Mouse (Mus musculus) MEL (cell line): ENCODE measurements around the gene Myo3a.

Experiments
- CHD2 ChIP-seq: IDR thresholded peaks from 2 replicates; pipeline ENCODE4 v1.6.1; 2011; ENCODE audit warnings: low read length, improper control_type of control experiment
- CTCF ChIP-seq, 3 experiments: IDR thresholded peaks in 2 of 3; conservative IDR thresholded peaks in 1 of 3; 2 replicates each; pipeline ENCODE4 v1.5.1; 2011 to 2012; ENCODE audit warnings: low read length in 3 of 3, low read depth in 2 of 3, mild to moderate bottlenecking in 2 of 3, improper control_type of control experiment in 1 of 3, inconsistent platforms in 1 of 3, mixed read lengths in 1 of 3, moderate library complexity in 1 of 3; ENCODE audit not compliant: control insufficient read depth in 1 of 3, insufficient read depth in 1 of 3, poor library complexity in 1 of 3, severe bottlenecking in 1 of 3
- ELF1 ChIP-seq: IDR thresholded peaks from 2 replicates; pipeline ENCODE4 v1.6.1; 2014; ENCODE audit warnings: low read depth, mild to moderate bottlenecking, inconsistent platforms, low read length, improper control_type of control experiment, moderate library complexity
- HCFC1 ChIP-seq: IDR thresholded peaks from 2 replicates; pipeline ENCODE4 v1.6.1; 2012; ENCODE audit warnings: low read depth, mild to moderate bottlenecking, inconsistent platforms, low read length, improper control_type of control experiment, moderate library complexity
- KAT2A ChIP-seq: conservative IDR thresholded peaks from 2 replicates; pipeline ENCODE4 v1.6.1; 2012; ENCODE audit warnings: low read depth, low read length, improper control_type of control experiment, inconsistent platforms
- POLR2AphosphoS5 ChIP-seq: IDR thresholded peaks from 2 replicates; pipeline ENCODE4 v1.6.1; 2012; ENCODE audit warnings: low read depth, borderline replicate concordance, mild to moderate bottlenecking, inconsistent platforms, low read length, moderate library complexity, mixed read lengths
- RCOR1 ChIP-seq: IDR thresholded peaks from 2 replicates; pipeline ENCODE4 v1.6.1; 2012; ENCODE audit warnings: low read depth, mild to moderate bottlenecking, inconsistent platforms, low read length, improper control_type of control experiment
- UBTF ChIP-seq: IDR thresholded peaks from 2 replicates; pipeline ENCODE4 v1.6.1; 2012; ENCODE audit warnings: low read depth, mild to moderate bottlenecking, inconsistent platforms, low read length, improper control_type of control experiment, moderate library complexity, borderline replicate concordance; ENCODE audit not compliant: insufficient read depth

DNA sequence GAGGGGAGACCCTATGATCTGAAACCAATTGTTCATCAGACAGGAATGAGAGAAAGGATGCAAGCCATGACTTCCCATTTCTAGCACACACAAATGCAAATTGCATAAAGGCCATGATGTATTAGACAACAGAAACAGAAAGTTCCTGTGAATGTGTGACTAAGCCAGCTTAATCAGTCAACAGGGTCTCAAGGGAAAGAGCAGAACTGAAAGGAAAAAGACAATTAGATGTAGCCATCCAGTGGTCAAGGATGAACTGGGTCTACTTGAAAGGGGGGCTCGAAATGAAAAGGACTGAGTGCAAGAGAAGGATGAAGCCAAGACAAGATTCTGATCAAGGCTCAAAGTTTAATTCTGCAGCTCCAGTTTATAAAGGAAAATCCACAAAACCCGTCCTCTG lies 58.1 kb downstream of the Myo3a start:
- no peak for TF ChIP-seq UBTF
- no peak for TF ChIP-seq HCFC1
- no peak for TF ChIP-seq ELF1
- TF ChIP-seq CTCF (IDR thresholded peaks at IDR 0.05 in 2 of 3, conservative IDR thresholded peaks at IDR 0.05 in 1 of 3; ENCODE audit: control insufficient read depth in 1 of 3, insufficient read depth in 1 of 3, low read depth in 2 of 3, low read length in 3 of 3, poor library complexity in 1 of 3, severe bottlenecking in 1 of 3) = no peak
- TF ChIP-seq POLR2AphosphoS5 = no peak
- no peak for TF ChIP-seq KAT2A
- TF ChIP-seq RCOR1 = no peak
- TF ChIP-seq CHD2 = no peak
